Mouse (Mus musculus) skeletal muscle tissue, adult 2 months (tissue): ENCODE measurements around the gene Mvp.
A peak's percentile ranks its signal among the peaks of the same experiment; 100 is the strongest.

Experiments
- DNase-seq: peaks from one replicate; pipeline ENCODE4 v3.0.0-alpha.2; 2012; ENCODE audit warnings: low read depth, low spot score

Mvp gene

GRCm38 (mm10) chr7:126950647-126951615, 63.5 kb downstream of the Mvp start:
- DNase-seq = no peak

DNA sequence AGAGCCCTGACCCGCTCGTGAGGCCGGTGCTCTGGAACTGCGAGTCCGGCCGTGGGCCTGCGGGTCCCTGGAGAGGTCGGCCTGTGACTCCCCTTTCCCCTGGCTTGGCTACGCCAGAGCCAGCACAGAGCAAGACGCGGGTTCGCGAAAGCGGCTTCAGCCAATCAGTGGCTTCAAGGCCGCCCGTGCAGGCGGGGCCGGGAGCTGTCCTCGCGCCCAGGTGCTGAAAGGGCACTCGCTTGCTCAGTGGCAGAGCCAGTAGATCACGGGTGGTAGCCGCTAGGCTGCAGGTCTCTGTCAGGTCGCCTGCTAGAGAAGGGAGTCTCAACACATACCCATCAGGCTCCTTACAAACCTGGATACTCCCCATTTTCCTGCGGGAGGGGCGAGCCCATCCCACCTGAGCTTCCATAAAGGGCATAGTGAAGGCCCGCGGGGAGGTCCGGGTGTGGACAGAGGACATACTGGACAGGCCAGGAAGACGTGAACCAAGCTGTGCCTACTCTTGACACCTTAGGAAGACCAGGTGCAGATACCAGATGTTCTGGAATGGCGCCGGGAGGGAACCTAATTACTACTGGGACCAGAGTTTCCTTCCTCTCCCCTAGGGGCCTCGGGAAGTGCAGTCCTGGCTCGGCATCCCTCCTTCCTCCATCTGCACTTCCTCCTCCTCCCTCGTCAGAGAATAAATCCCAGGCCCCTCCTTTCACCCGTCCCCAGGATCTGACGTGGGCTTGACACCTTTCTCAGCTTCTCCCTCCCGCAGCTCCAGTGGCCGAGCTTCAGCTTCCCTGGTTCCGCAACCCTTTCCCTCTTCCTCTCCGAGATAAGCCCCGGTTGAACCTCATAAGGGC, 64.4 kb downstream of the Mvp start, which contains the start of gene Sez6l2:
Sez6l2 (plus strand) TSS at position 771 of the 854 bp plus-strand sequence.
- peak; percentile 55 for DNase-seq

DNA sequence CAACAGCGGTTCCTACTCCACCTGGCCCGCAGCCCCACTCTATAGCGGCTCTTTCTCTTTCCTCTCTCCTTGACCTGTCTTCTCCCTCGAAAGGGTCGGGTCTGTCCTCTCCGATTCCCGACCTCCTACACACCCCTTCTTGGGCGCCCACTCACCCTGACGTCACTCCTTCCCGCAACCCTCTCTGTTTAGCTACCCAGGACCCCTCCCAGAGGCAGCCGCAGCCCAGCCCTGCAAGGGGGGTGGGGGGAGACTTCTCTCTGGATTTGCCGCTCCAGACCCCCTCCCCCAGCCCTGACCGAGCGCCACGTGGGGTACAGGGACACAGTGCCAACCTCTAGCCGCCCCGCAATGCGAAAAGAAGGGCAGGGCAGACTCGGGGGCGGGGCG, 65.0 kb downstream of the Mvp start, which contains the start of gene Asphd1:
Asphd1 (minus strand) TSS at position 180 of the 390 bp plus-strand sequence.
- no peak for DNase-seq

- DNase-seq = no peak
Measured at GRCm38 (mm10) chr7:126948626-126949025, 65.8 kb downstream of the Mvp start.

DNA sequence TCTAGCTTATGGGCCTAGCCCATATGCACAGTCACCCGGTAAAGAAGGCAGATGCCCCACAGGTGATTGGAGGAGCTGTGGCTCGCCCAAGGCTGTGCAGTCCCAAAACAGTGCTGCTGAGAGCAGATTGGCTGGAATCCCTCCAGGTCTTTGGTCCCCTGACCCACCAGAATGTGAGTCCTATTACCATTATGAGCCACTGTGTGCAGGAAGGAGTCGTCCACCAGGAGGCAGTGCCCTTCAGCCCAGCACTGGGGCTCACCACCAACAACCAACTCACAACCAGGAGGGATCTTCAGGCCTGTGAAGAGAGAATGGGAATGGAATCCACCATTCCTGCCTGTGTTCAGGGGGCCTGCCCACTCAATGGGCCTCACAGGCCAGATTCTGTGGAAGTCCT, 67.9 kb downstream of the Mvp start:
- DNase-seq = no peak

- no peak for DNase-seq
Measured at GRCm38 (mm10) chr7:126941801-126942200, 72.6 kb downstream of the Mvp start.

GRCm38 (mm10) chr7:126941171-126941570, 73.2 kb downstream of the Mvp start:
- DNase-seq = no peak
